Mouse (Mus musculus): Measurements from ENCODE around the gene Slc39a8.

Gene Slc39a8

DNA sequence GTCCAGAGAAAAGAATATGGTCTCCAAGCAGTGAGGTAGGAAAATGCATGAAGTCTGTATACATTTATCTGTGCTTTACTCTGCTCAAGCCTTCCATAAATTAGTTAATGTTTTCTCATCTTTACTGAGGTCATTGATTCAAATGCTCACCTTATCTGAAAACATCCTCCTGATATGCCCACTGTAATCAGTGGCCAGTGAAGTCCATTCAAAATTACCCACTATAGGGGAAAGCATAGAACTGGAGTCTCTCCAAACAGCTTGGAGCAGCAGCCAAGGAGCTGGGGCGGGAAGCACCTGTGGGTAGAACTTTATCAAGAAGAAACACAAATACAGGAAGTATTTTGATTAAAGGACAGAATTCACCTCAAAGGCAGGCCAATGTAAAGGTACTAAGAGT lies 19.8 kb downstream of the Slc39a8 start:
- in situ Hi-C loops (cut with MboI; ENCODE audit: unreplicated experiment in 2 of 2): no loop called here

DNA sequence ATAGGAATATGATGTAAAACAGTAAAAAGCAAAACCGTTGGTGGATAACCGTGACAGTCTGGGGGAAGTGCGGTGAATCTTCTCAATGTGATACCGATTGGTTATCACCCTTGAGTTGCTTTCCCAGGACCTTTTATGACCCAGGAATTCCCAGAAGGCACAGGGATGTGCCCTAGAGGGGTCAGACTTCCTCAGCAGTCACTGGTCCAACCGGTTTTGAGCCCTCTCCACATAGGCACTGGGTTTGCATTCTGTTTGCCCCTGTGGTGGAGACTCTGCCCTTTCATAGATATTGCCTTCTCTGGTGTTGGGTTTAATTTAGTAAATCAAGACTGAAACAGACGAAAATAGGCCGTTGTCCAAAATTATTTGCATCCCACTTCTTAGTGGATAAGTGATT lies 20.8 kb downstream of the Slc39a8 start:
- in situ Hi-C loops (cut with MboI; ENCODE audit: unreplicated experiment in 2 of 2): no loop called here

DNA sequence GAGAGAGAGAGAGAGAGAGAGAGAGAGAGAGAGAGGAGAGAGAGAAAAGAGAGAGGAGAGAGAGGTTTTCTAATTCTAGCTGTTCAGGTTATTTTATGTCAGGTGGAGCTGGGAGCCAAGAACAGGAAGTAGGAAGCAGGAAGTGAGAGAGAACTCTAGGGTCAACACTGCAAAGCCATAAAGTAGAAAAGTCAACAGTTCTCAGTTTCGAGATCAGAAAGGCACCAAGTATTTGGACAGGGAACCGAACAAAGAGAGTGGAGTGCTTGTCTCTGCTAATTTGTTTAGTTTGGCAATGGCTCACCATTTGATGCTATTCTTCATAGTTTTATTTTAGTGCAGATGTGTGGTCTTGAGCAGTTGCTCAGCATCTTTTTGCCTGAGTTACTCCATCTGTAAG lies 26.5 kb downstream of the Slc39a8 start:
- in situ Hi-C loops (cut with MboI; ENCODE audit: unreplicated experiment in 2 of 2): no loop called here

DNA sequence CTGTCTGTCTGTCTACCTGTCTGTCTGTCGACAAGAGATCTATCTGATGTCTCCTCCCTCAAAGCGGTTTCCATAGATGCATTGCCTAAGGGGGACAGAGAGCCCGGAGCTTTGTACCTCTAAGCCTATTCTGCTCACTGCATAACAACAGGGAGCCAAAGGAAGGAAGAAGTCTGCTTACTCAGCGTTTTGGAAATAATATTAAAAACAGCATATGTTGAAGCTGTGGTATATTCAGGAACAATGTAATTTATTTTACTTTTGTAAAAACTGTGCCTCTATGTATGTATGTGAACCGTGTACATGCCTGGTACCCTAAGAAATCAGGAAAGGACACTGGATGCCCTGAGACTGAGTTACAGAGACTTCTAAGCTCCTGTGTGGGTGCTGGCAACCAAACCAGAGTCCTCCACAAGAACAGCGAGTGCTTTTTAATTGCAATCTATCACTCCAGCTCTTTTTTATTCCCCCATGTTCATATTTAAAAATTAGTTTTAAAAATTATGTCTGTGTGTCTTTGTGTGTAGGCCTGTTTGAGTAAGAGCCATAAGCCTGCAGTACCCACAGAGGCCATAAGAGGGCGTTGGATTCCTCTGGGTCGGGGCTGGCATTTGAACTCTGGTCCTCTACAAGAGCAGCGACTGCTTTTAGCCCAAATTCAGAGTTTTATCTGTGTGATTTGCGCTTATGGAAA lies 28.7 kb downstream of the Slc39a8 start:
- in situ Hi-C loops (cut with MboI; ENCODE audit: unreplicated experiment in 2 of 2): no loop called here

DNA sequence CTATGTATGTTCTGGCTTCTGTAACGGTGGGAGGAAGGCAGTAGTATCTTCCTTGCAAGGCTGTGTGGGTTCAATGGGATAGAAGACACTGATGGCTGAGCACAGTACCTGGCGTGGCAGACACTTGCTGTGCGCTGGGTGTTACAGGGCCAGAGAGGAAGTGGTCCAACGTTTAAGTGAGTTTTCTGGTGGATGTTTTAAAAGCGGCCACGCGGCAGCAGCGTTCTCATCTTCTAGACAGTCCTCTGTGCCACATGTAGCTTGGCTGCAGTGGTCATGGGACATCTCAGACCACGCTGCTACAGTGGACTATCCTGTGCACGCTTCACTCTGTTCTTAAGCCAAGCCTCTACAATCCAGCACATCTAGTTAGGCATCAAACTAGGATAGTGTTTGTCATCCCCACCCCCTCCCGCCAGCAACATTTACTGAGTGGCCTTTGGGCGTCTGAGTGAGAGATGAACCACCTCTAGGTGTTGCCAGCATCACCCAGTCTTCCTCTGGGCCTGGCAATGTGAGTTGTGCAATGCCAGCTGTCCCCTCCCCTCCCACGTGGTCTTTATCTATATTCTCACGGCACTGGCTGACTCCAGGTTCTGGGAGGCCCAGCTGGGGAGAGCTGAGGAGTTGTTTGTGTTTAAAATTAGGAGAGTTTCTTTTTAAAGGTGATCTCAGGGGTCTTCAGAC lies 29.4 kb downstream of the Slc39a8 start:
- in situ Hi-C loops (cut with MboI; ENCODE audit: unreplicated experiment in 2 of 2): no loop called here

DNA sequence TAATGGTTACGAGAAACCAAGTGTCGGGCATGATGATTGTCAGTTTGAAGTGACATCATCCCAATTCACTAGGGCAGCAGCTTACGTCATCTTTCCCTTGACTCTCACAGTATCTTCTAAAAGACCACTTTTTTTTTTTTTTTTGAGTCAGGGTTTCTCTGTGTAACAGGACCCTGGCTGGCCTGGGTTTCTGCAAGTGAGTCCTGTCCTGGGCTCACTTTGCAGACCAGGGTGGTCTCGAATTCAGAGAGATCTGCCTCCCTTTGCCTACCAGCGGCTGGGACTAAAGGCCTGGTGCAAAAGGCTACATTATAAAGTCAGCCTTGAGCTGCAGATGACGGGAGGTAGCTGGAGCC lies 29.9 kb downstream of the Slc39a8 start:
- in situ Hi-C loops (cut with MboI; ENCODE audit: unreplicated experiment in 2 of 2): no loop called here

DNA sequence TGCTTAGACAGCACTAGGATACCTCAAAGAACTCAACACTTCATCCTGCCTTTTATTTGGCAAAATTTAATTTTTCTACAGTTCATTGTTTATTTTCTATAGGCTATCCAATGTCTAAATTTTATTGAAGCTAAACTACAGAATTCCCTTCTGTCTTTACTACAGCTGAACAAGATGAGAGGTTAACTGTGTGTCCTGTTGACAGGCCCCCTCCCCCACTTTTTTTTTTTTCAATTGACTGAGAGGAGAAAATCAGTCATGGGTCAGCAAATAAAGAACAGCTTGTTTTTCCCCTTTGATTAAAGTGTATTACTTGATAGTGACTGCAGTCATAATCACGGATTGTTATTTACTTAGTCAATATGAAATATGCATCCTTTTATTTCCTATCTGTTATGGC lies 31.2 kb downstream of the Slc39a8 start:
- in situ Hi-C loops (cut with MboI; ENCODE audit: unreplicated experiment in 2 of 2): no loop called here

DNA sequence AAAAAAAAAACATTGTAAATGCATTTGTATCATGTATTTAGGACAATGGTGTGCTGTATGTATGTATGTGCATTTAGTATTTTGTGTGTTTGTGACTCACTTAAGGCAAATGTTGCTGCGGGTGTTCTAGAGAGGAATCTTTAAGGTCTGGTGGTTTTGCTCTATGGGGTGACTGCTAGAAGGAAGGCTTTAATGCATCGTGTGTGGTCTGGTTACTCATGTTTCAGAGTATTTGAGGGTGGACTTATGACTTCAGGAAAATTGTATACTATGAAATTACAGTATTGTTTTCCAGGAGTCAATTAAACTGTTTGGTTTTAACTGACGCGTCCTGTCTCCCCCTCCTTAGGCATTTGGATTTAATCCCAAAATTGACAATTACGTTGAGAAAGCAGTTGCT lies 32.1 kb downstream of the Slc39a8 start:
- in situ Hi-C loops (cut with MboI; ENCODE audit: unreplicated experiment in 2 of 2): no loop called here

DNA sequence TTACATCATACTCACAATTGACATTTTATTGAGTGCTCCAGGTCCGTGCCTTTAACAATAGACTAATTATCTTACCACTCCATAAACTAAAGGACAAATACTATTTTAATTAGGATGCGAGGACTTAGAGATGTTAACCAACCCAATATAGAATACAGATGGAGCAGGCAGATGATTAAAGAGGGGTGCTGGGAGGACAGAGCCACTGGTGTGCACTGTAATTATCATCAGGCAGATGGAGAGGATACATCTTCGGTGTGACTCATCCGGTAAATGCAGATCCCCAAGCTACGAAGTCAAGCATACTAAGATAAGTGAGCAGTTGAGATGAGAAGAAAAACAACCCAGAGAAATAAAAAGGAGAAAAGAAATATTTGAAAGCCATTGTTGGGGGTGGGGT lies 34.4 kb downstream of the Slc39a8 start:
- in situ Hi-C loops (cut with MboI; ENCODE audit: unreplicated experiment in 2 of 2): no loop called here

DNA sequence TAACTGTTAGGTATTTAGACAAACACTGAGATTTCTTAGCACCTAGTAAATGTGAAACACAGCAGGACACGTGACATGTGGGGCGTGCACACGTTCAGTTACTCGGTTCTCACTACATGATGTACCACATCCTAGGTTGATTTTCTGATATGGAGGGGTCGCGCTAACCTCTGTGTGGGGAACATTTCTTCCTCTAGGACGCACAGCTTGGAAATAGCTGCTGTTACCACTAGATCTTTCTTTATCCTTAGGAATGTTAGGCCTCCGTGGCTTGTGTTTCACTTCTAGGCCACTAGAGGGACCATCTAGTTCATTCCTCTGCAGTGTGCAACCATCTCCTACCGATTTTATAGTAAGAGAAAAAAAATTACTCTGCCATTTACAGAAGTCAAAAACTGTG lies 37.7 kb downstream of the Slc39a8 start:
- in situ Hi-C loops (cut with MboI; ENCODE audit: unreplicated experiment in 2 of 2): no loop called here

DNA sequence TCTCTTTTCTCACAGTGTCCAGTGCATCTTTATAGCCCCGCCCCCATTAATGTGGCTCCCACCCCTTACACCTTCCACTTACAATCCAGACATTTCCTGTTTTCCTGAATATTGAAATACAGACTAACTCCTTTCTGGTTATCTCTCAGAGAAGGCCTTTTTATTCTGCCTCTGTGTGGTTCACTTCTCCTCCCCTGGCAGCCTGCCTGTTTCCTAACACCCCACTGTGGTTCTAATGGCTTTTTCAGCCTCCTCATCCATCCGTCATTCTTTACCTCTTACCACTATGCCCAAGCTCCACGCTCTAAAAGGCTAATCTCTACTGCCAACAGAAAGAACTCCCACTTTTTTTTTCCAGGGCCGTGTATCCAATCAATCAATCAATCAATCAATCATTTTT lies 44.0 kb downstream of the Slc39a8 start:
- in situ Hi-C loops (cut with MboI; ENCODE audit: unreplicated experiment in 2 of 2): no loop called here

DNA sequence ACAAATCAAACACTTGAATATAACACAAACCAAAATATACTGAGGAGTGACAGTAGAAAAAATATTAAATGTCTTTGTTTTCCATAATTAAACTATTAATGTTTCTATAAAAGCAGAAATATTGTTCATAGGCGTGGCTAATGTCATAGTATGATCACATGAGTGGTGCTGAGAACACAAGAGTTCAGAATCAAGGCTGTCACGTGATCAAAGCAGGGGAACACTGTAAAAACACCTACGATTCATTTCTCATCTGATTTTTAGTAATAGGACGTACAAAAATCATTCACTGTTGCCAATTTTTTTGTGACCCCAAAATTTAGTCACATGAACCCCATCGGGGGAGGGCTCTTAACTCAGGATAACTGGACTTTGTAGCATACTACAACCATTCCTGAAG lies 47.2 kb downstream of the Slc39a8 start:
- in situ Hi-C loops (cut with MboI; ENCODE audit: unreplicated experiment in 2 of 2): no loop called here

DNA sequence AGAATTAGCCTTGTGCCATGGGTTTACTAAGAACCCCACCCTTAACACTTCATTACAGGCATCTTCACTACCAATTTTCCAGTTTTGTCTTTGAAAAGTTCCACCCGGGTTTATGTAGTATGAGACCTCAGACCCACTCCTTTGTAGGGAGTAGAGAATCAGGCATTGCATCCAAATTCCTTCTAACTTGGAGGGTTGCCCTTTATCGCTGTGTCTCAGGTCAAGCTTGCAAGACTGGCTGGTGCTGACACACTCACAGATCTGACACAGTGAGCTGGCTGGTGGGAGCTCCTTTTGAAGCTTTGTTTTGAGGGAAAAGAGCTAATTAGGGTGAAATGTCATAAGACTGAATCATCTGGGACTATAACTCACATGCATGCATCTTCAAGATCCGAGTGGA lies 48.5 kb downstream of the Slc39a8 start:
- in situ Hi-C loops (cut with MboI; ENCODE audit: unreplicated experiment in 2 of 2): no loop called here

DNA sequence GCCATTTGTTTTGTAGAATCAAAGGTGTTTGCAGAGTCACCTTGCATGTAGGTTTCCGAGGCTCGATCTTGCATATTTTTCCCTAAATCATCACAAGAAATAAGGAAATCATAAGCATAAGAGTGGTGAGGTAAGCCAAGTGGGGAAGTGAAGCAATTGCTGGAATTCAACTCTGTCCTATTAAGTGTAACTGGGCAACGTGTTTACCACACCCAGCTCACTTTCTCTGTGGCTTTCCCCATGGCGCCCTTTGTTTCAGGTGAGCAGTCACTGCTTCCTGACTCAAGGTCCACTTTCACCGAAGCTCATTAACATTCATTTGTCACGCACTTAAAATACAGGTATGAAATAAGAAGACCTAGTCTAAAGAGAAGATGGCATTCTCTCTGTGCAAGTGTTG lies 53.0 kb downstream of the Slc39a8 start:
- in situ Hi-C loops (cut with MboI; ENCODE audit: unreplicated experiment in 2 of 2): loop anchor here (25.0 kb wide), 2 partner anchors 784 to 1034 kb away; partner anchors contain the start of gene Ppp3ca (in 1 of the 2)

DNA sequence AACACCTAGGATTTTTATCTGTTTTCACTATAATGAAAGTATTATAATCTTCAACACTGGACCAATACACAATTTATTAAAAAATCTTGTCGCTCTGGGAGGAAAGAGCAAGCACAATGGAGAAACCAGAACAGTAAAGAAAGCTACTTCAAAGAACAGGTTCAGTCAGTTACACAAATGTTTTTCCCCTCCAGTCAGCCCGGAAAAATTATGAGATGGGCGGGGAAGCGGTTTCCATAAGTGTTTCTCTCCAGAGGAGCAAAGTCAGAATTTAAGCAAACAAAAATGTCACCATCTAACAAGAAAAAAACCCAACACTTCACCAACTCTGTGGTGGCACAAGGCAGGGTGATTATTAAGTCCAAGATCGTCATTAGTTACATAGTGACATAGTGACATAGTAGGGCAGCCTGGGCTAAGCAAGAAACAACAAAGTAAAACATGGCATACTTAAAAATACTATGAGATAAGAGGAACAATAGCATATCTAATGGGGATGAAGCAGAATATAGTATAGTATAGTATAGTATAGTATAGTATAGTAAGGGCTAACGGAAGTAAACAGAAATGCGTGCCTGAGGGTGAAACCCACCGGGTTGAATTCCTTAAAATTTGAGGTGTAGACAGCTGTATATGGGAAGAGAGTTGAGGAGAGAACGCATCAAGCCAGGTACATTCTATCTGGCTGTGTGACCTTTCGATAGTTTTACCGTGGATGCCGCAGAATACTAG lies 61.0 kb downstream of the Slc39a8 start:
- in situ Hi-C loops (cut with MboI; ENCODE audit: unreplicated experiment in 2 of 2): loop anchor here (10.0 to 25.0 kb wide), 4 partner anchors 776 to 1539 kb away; partner anchors contain the start of gene Ppp3ca (in 1 of the 2)

DNA sequence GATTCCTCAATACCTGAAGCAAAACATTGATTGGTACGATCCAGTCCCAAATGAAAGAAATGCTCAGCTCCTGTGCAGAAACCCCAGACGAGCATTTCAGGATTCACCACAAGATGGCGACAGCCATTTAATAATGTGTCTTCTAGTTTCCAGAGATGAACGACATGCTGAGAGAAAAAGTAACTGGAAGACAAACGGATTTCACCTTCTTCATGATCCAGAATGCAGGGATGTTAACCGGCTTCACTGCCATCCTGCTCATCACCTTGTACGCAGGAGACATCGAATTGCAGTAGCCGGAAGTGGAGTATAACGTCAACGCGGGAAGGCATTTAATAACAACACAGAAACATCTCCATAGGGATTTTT lies 61.6 kb downstream of the Slc39a8 start:
- in situ Hi-C loops (cut with MboI; ENCODE audit: unreplicated experiment in 2 of 2): loop anchor here (10.0 to 25.0 kb wide), 4 partner anchors 776 to 1538 kb away; partner anchors contain the start of gene Ppp3ca (in 1 of the 2)

DNA sequence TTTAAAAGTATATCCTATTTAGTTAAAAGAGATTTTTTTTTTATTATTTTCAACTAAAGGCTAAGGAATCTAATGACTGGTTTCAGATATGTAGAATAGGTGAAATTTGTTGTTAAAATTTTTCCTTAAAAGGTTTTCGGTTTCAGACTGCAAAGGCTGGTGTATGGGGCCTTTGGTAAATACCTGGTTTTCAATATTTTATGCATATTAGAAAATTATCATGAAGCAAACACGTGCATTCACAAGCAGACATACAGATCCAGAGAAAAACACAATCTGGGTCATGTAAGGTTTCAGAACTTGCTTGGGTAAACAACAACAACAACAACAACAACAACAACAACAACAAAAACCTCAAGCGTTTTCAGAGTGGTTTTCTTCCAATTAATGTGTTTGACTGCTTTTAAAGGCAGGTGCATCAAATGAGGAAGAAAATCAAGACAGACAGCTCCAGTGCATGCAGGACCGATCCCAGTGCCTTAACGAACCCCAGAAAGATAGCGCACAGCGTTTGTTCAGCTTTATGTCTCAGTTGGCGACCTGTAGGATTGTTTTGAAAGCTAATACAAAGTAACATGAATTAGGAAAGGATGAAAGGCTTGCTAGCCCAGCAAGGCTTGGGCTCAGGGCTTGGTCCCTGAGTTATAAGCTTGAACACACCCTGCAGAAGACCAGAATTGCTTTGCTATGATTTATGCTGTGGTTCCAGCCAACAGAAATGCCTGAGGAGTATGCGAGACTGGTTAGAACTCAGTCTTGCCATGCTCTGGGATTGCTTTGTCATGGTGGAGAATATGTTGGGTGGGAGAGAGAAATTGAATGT lies 62.2 kb downstream of the Slc39a8 start:
- in situ Hi-C loops (cut with MboI; ENCODE audit: unreplicated experiment in 2 of 2): loop anchor here (10.0 to 25.0 kb wide), 4 partner anchors 775 to 1538 kb away; partner anchors contain the start of gene Ppp3ca (in 1 of the 2)

DNA sequence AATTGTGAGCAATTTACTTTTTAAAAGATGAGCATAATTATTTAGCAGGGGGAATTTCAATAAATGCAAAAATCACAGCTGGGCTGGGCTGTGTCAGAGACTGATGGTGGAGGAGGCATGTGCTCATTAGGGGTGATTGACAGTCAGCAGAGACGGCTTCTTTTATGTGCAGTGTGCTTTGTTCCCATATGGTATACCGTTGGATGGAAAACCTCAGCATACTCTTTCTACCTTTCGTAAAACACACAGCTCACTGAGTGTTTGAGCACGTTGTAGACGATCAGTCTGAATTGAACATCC lies 62.7 kb downstream of the Slc39a8 start:
- in situ Hi-C loops (cut with MboI; ENCODE audit: unreplicated experiment in 2 of 2): loop anchor here (10.0 to 25.0 kb wide), 4 partner anchors 774 to 1537 kb away; partner anchors contain the start of gene Ppp3ca (in 1 of the 2)

DNA sequence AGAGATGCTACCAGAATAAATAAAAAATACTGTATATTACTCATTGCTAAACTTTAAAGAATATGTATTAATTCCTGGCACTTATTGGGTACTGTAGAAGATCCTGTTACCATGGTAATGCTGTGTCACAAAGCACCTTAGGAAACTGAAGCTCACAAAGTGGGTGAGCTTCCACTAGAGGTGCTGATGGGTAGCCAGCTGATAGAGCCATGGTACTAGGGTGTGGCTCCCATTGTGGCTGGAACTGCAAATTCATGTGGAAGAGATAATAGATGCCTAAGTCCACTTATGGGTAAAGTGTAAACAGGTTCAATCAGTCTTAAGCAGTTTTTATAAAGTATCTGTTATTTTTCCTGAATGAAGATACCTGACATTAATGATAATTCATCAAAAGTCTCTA lies 64.3 kb downstream of the Slc39a8 start:
- in situ Hi-C loops (cut with MboI; ENCODE audit: unreplicated experiment in 2 of 2): loop anchor here (10.0 to 25.0 kb wide), 4 partner anchors 773 to 1535 kb away; partner anchors contain the start of gene Ppp3ca (in 1 of the 2)

DNA sequence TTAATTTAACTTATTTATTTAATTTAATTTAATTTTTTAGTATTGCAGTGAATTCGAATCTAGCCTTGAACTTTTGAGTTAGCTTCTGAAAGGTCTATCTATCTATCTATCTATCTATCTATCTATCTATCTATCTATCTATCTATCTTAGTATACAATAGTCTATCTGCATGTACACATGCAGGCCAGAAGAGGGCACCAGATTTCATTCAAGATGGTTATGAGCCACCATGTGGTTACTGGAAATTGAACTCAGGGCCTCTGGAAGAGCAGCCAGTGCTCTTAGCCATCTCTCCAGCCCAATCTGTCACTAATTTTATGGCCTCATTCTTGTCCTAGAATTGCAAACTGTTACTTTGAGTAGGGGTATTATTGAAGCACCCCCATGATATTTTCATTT lies 78.3 kb downstream of the Slc39a8 start:
- in situ Hi-C loops (cut with MboI; ENCODE audit: unreplicated experiment in 2 of 2): loop anchor here (5.0 to 10.0 kb wide), 3 partner anchors 421 to 761 kb away; partner anchors contain the start of gene Bank1 (in 2 of the 2)

Measured in v-Abl transformed pro-B cells (cell line).